ENCODE assay signal across 12 mouse cellular contexts in genomic region chr5:57742924-57743323, GRCm38 (mm10). TPM values are rescaled to one million over a fixed set of nuclear protein-coding genes. Genes with fewer than 3 reads are reported as not detected.
DNase-seq lines count a peak whose midpoint lies in the region; ATAC-seq and TF ChIP-seq lines count a peak whose summit lies in the region.
"Had no signal": no experiment of that assay in that cellular context is flagged by ENCODE, and none has a peak within 500 bp of the region (broad histone marks: within the 10 kb centered on the region; RNA-seq: fewer than 3 reads in every experiment).

No protein-coding gene starts in this region.

- TF ChIP-seq CTCF in heart, postnatal 0 days (IDR thresholded peaks at IDR 0.05; ENCODE audit: low read depth) = peak; percentile 21; the same call in 1 of the 2 replicates
- TF ChIP-seq CTCF in midbrain, postnatal 0 days (IDR thresholded peaks at IDR 0.05) = no peak

- H3K4me1 ChIP-seq in heart, postnatal 0 days (ENCODE audit: control insufficient read depth, insufficient read depth) = peaks cover 18% of the 10 kb centered on the region
- no peaks in the 10 kb centered on the region for H3K4me1 ChIP-seq in midbrain, postnatal 0 days (ENCODE audit: insufficient read depth, low read length)

- H3K4me3 ChIP-seq in heart, postnatal 0 days (ENCODE audit: low read depth, low read length) = no peak overlapping the region
- no peak overlapping the region for H3K4me3 ChIP-seq in midbrain, postnatal 0 days (ENCODE audit: low read depth, low read length)

- peak overlapping the region; percentile 27 for H3K4me2 ChIP-seq in heart, postnatal 0 days (ENCODE audit: low read depth, low read length)
- H3K4me2 ChIP-seq in midbrain, postnatal 0 days (ENCODE audit: low read depth, low read length, poor library complexity, severe bottlenecking) = no peak overlapping the region

- no peaks in the 10 kb centered on the region for H3K27me3 ChIP-seq in heart, postnatal 0 days (ENCODE audit: control insufficient read depth, insufficient read depth, low read length)
- H3K27me3 ChIP-seq in midbrain, postnatal 0 days (ENCODE audit: insufficient read depth, low read length) = no peaks in the 10 kb centered on the region
- H3K27me3 ChIP-seq: Patski had no signal

- H3K9me3 ChIP-seq in heart, postnatal 0 days (replicated peaks; ENCODE audit: control insufficient read depth, low read length) = no peaks in the 10 kb centered on the region
- no peaks in the 10 kb centered on the region for H3K9me3 ChIP-seq in midbrain, postnatal 0 days (ENCODE audit: low read length)

- ATAC-seq in heart, postnatal 0 days (ENCODE audit: insufficient read depth, low read depth) = peak; percentile 56
- ATAC-seq in midbrain, postnatal 0 days (ENCODE audit: low FRiP score) = no peak
- ATAC-seq: forebrain, postnatal 0 days; Patski had no signal

- H3K27ac ChIP-seq in heart, postnatal 0 days (ENCODE audit: low read depth) = peak overlapping the region; percentile 90
- H3K27ac ChIP-seq in midbrain, postnatal 0 days (ENCODE audit: low read depth, low read length) = no peak overlapping the region

- DNase-seq in thymus, postnatal 4 days = peak; percentile 16
- no peak for DNase-seq in thymus, postnatal 25 days
- DNase-seq in embryo, embryonic 10 days (ENCODE audit: low spot score) = peak; percentile 16
- peak; percentile 78 for DNase-seq in heart, postnatal 0 days (ENCODE audit: low spot score)
- peak; percentile 19 for DNase-seq in skeletal muscle tissue, adult 2 months (ENCODE audit: low read depth, low spot score)
- no peak for DNase-seq in retina, embryonic 14.5 days (ENCODE audit: low spot score)
- DNase-seq in midbrain, postnatal 0 days (ENCODE audit: low spot score) = no peak
- DNase-seq in gastrocnemius, postnatal 10 days = no peak
- DNase-seq: forebrain, postnatal 0 days; kidney, postnatal 25 days; right cerebral cortex, postnatal 25 days had no signal

- no peak for TF ChIP-seq EP300 in heart, postnatal 0 days (IDR thresholded peaks at IDR 0.05; ENCODE audit: low read depth)

- WGBS in heart, postnatal 0 days = 5% methylated on average over 6 of the region's 6 CpGs
- 38% methylated on average over 6 of the region's 6 CpGs for WGBS in midbrain, postnatal 0 days

- H3K36me3 ChIP-seq in heart, postnatal 0 days (replicated peaks; ENCODE audit: control insufficient read depth, insufficient read depth, low read length) = no peaks in the 10 kb centered on the region
- H3K36me3 ChIP-seq in midbrain, postnatal 0 days (ENCODE audit: insufficient read depth, low read length) = no peaks in the 10 kb centered on the region

- H3K9ac ChIP-seq in heart, postnatal 0 days (replicated peaks; ENCODE audit: low read depth, low read length) = no peak overlapping the region
- H3K9ac ChIP-seq in midbrain, postnatal 0 days (replicated peaks; ENCODE audit: low read length, poor library complexity, severe bottlenecking) = no peak overlapping the region
- H3K9ac ChIP-seq: forebrain, postnatal 0 days had no signal

RNA-seq across cellular contexts. Expression of gene Pcdh7, which starts 25.2 kb away (rescaled TPM):
- 169 and 213 TPM in 2 replicates for total RNA-seq in heart, postnatal 0 days (2014; rRNA removed; ENCODE audit: low replicate concordance)
- 19.9 and 22.4 TPM in 2 replicates for polyA plus RNA-seq in heart, postnatal 0 days (2015; fragmentation: Nextera tagmentation; extraction: Ambion mirVana)
- 157 and 178 TPM in 2 replicates for total RNA-seq in midbrain, postnatal 0 days (2014; rRNA removed)
- 25.4 and 29.6 TPM in 2 replicates for polyA plus RNA-seq in midbrain, postnatal 0 days (2015; fragmentation: Nextera tagmentation; extraction: Ambion mirVana)
- total RNA-seq in gastrocnemius, postnatal 10 days (2021) = 10 to 100 TPM in 1 of 2 experiments, 1 to 10 TPM in 1; 9.6 to 16.8 TPM

Comparison
In these comparisons a context has a peak if more than half of its experiments do, and no peak if none do; other contexts are left out.
1. DNase-seq: peak in thymus, postnatal 4 days (single experiment), embryo, embryonic 10 days (single experiment), heart, postnatal 0 days (single experiment) and skeletal muscle tissue, adult 2 months (single experiment); none in thymus, postnatal 25 days (single experiment), retina, embryonic 14.5 days (single experiment), midbrain, postnatal 0 days (single experiment) and gastrocnemius, postnatal 10 days (single experiment).